Mouse (Mus musculus): ENCODE measurements around the gene Ldhd. TPM values are rescaled to one million over a fixed set of nuclear protein-coding genes. Genes with fewer than 3 reads are reported as not detected.

The Ldhd gene
- total RNA-seq, 2 experiments from 2014 or later, result 20.4 to 23.4 TPM

DNA sequence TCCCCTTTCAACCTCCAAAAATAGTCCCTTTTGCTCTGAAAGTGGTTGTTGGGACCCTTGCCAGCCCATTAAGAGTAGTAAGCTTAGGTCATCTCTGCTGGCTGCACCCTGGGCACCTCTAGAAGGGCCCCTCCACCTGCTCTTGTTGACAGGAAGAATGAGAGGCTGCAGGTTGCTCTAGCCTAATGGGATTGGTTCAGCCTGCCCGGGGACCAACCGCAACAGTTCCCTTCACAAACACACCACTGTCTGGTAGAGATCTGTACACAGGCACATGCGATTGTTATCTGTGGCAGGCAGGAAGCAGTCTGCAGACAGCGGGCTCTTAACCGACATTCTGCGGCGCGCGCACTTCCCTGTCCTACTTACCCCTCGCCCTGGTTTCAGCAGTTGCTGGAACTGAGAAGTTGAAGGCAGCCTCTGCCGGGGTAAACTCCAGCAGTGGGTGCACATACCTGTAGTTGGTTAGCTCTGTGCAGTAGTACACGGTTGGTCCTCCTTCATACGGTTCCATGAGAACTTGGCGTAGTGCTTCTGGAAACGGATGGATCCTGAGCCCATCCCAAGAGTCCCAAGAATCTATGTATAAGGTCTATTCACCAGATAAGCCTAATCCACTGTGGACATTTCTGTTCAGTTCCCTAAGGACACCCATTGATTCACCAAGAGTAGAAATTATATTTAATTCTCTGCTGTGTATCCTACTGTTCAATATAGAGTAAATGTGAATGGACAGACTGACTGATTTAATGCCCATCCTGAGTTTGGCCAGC is 34.3 kb downstream of the Ldhd start:
- peak; percentile 32 for DNase-seq

DNA sequence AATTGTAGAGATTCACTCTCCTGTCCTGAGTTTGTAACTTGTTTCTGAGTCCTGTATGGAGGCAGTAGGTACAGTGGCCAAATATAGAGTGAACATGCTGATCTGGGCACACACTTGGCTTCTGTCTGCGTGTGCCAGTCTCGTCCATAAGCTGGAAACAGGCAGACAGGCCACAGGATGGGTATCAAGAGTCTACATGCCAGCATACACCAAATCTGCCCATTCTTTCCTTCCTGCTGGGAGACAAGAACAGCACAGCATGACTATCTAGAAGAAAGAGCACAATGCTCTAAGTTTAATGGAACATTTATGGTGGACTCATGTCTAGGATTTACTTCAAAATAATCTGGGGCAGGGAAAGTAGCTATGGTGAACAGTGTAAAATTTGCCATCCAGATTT is 35.2 kb downstream of the Ldhd start:
- DNase-seq, result no peak

DNA sequence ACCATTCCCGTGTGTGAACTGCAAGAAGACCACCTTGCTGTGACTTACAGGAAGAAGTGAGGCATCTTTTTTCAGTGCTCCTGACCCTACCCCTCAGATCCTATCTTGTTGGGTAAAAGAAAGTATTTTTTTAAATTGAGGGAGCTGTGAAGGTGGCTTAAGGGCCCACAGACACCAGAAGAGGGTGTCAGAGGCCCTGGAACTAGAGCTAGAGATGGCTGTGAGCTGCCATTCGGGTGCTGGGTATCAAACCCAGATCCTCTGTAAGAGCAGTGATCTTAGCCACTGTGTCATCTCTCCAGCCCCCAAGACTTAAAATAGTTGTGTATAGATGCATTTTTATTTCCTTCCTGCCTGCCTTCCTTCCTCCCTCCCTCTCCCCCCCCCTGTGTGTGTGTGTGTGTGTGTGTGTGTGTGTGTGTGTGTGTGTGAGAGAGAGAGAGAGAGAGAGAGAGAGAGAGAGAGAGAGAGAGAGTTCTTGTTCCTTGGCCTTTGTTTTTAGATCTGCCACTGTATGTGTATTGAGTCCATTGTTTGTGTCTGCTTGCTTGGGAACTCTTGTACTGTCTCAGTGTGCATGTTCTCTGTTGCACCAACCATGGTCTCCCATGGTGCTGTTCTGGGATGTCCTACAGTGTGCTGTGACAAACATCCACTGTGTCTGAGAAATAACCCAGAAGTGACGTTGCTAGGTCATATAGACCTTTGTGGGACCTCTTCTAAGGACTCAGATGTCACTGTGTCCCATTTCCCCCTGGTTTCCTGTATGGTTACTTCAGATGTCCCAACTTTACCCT is 35.9 kb downstream of the Ldhd start:
- no peak for DNase-seq

DNA sequence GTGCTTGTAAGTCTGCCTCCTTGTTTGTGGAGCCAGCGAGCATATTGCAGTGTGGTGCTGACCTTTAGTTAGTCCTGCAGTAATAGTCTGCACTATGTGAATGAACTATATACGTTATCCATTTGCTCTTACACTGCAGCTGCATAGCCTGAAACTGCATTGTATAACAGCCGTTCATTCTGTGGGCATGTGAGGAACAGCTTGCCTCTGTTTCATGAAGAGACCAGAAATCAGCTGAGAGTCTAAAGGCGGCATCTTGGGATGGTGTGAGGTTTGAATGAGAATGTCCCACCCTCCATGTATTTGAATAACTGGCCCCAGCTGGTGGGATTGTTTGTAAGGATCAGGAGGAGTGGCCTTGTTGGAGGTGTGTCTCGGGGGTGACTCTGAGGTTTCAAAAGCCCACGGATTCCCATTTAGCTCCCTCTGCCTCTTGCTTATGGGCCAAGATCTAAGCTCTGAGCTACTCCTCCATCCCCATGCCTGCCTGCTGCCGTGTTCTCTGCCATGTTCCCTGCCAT is 37.7 kb downstream of the Ldhd start:
- no peak for DNase-seq

DNA sequence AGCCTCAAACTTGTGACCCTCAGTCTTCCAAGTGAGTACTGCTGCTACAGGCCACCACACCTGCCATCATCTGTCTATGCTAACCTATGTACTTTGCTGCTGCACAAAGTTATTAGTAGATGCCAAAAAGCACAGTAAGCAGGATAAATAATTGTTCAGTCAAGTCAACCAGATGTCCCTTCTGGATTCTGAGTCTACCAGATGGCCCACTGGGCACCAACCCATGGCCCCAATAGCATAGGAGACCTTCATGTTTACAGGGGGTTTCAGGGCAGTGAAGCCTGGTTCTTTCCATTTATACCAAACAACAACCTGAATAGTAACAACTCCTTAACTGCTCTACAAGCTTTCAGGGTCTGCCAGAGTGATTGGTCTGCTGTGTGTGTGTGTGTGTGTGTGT is 39.0 kb downstream of the Ldhd start:
- DNase-seq, result no peak

DNA sequence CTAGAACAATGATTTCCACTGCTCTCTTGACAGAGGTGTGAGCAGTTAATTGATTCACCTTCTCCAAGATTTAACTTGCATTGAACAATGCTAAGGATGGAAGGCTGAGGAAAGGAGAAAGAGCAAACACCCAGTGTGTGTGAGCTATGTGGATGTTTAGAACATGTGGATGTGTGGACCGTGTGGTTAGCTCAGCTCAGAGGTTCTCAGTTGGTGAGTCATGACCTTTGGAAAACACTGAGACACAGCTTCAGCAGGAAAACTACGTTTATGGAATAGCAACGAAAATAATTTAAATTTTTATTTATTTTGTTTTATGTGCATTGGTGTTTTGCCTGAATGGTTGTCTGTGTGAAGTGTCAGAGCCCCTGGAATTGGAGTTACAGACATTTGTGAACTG is 40.0 kb downstream of the Ldhd start:
- DNase-seq, result no peak

GRCm38 (mm10) chr8:111588336-111588735 is 41.8 kb downstream of the Ldhd start:
- DNase-seq, result no peak

DNA sequence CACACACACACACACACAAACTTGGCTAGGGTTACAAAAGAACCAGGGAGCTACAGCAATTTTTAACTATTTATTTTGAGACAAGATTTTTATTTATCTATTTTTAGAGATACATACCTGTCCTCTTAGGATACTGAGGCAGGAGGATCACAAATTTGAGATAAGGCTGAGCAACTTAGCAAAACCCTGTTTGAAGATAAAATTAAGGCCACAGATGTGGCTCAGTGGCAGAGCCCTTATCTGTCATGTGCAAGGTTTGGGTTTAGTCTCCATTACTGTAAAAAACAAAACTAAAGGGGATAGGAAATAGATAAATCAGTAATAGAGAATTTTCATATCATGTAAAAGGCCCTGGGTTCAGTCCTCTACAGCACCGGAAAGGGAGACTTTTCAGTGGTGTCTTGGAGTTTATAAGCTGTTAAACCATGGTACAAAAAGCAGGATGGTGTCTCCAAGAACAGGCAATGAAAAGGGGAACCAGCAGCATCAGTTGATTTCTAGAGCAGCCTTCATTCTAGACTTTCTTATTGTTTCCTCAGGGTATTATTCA is 42.6 kb downstream of the Ldhd start:
- no peak for DNase-seq

DNA sequence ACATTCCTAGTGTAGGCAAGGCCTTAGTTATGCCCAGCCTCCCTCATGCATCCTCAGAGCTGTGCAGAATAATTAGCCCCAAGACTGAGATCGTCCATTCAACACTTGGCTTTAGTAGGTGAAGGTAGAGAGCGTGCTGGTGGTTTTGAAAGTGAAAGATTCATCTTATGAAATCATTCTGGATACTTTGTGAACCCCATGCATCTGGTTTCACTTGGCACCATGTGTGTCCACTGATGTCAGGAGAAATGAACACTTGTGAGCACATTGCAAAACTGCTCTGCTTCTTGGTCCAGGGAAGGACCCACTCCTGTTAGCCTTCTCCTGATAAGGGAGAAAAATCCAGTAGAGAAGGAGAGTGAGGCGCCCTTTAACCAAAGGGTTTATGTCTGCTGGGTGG is 45.2 kb downstream of the Ldhd start:
- DNase-seq, result no peak

- DNase-seq, result no peak
Observed at GRCm38 (mm10) chr8:111582386-111582785, 47.8 kb downstream of the Ldhd start.

DNA sequence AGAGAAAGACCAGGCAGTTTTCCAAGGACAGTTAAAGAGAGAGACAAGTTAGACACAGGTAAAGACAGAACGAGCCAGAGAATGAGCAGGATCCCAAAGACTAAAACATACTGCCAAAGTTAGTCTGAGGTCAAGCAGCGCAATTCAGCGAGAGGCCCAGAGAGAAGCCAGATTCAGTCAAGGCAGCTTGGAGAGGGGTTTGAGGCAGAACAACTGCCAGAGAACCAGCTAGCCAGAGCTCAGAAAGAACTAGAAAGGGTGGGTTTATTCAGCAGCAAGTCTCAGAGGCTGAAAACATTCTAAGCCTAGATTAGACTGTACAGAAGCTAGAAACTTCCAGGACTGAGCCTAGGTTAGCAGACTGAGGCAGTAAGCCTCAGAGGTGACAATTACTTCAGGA is 49.9 kb downstream of the Ldhd start:
- DNase-seq, result no peak

GRCm38 (mm10) chr8:111579318-111579717 is 50.9 kb downstream of the Ldhd start:
- no peak for DNase-seq

DNA sequence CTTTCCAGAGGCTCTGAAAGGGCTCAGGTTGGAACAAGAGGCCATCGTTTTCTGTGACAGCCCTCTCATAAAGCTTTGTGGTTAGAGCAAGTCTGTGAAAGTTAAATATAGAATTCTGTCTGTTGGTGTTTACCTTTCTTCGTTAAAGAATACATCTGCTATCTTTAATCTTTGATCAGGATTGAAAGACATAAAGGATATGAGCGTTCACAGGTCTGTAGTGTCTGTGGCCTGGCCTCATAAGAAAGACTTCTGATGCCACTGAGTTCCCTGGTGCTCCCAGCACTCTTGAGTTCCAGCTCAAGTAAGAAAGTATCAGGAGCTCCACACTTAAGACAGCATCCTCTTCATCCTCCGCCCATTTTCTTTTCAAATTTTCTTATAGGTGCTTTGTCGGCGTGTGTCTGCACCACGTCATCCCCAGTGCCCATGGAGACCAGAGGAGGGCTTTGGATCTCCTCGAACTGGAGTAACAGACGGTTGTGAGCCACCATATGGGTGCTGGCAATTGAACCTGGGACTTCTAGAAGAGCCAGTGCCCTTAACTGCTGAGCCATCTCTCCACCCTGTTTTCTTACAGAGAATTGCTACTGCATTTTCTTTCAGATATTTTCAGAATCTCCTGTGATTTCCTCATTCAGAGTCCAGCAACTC is 52.2 kb downstream of the Ldhd start:
- no peak for DNase-seq

- DNase-seq, result no peak
Observed at GRCm38 (mm10) chr8:111576501-111576900, 53.7 kb downstream of the Ldhd start.

DNA sequence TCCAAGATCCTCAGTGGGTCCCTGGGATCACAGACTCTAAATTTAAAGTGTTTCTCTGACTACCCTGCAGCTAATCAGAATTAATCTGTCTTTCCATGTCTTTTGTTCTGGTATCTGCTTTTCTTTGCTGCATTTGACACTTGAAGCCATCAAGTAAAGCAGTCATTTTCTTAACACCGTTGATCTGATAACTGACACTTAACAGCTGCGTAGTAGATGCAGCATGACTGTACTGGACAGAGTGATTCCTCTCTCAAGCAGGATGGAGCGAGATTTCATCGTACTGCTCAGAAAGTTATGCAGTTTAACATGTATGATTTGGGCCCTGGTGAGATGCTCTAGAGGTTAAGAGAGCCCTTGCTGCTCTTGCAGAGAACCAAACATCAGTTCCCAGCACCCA is 54.7 kb downstream of the Ldhd start:
- DNase-seq, result no peak

GRCm38 (mm10) chr8:111574016-111574415 is 56.2 kb downstream of the Ldhd start:
- no peak for DNase-seq

Other genes with a start within 250 kb of the Ldhd start
- gene Fa2h, start 236.6 kb downstream of the Ldhd start, total RNA-seq (2021), result under 1 TPM; 0.45 to 0.51 TPM
- 10 to 100 TPM; 13.3 to 16.4 TPM for gene Wdr59, start 108.3 kb downstream of the Ldhd start, total RNA-seq (2021)
- gene Znrf1, start 94.3 kb downstream of the Ldhd start, total RNA-seq (2021), result 10 to 100 TPM; 40.0 to 62.6 TPM
- 10 to 100 TPM in 1 of 2 experiments, 1 to 10 TPM in 1; 9.0 to 12.1 TPM for gene Zfp1, start 13.0 kb upstream of the Ldhd start, total RNA-seq (2021)
- under 1 TPM in 1 of 2 experiments, not detected in 1; 0.42 TPM for gene Ctrb1, start 60.6 kb upstream of the Ldhd start, total RNA-seq (2021)
- gene Bcar1, start 113.4 kb upstream of the Ldhd start, total RNA-seq (2021), result 10 to 100 TPM; 53.4 to 62.7 TPM
- gene Cfdp1, start 223.9 kb upstream of the Ldhd start, total RNA-seq (2021), result 10 to 100 TPM; 69.4 to 73.4 TPM
- gene Tmem170, start 246.4 kb upstream of the Ldhd start, total RNA-seq (2021), result 1 to 10 TPM; 6.2 TPM